14 mouse cellular contexts compared by ENCODE assay signal in genomic region chr2:24387361-24388283, GRCm38 (mm10). TPM values are rescaled to one million over a fixed set of nuclear protein-coding genes. Genes with fewer than 3 reads are reported as not detected.
DNase-seq lines count a peak whose midpoint lies in the region; ATAC-seq and TF ChIP-seq lines count a peak whose summit lies in the region.
"Had no signal": no experiment of that assay in that cellular context is flagged by ENCODE, and none has a peak within 500 bp of the region (broad histone marks: within the 10 kb centered on the region; RNA-seq: fewer than 3 reads in every experiment).

No protein-coding gene starts in this region.

- H3K27ac ChIP-seq in liver, embryonic 11.5 days (ENCODE audit: low read depth, low read length), result no peak overlapping the region
- H3K27ac ChIP-seq in liver, embryonic 14.5 days, result no peak overlapping the region
- no peak overlapping the region for H3K27ac ChIP-seq in midbrain, embryonic 15.5 days
- H3K27ac ChIP-seq in midbrain, embryonic 11.5 days (ENCODE audit: low read depth, low read length), result no peak overlapping the region
- H3K27ac ChIP-seq: heart, embryonic 13.5 days; midbrain, embryonic 12.5 days had no signal

- peak overlapping the region; percentile 53 for H3K4me3 ChIP-seq in liver, embryonic 11.5 days (ENCODE audit: low read depth, low read length)
- H3K4me3 ChIP-seq in liver, embryonic 14.5 days (ENCODE audit: insufficient read depth in 1 of 2, low read depth in 2 of 2, low read length in 2 of 2), result peak overlapping the region; percentile 57 to 70; a peak in 3 of 4 replicates
- H3K4me3 ChIP-seq in midbrain, embryonic 15.5 days, result no peak overlapping the region
- no peak overlapping the region for H3K4me3 ChIP-seq in midbrain, embryonic 11.5 days (ENCODE audit: low read depth, low read length)
- H3K4me3 ChIP-seq: midbrain, embryonic 12.5 days had no signal

- TF ChIP-seq CTCF in liver, embryonic 14.5 days (IDR thresholded peaks at IDR 0.05; ENCODE audit: low read depth), result no peak

- DNase-seq in frontal cortex, adult 2 months (ENCODE audit: extremely low spot score in 1 of 2, low spot score in 1 of 2), result peak; percentile 21 to 68
- DNase-seq in frontal cortex, postnatal 25 days (ENCODE audit: low spot score in 2 of 2), result no peak
- DNase-seq in liver, embryonic 11.5 days (ENCODE audit: low spot score), result peak; percentile 27
- DNase-seq in liver, result no peak
- peak; percentile 38 to 46 for DNase-seq in B cell, adult 2 months
- DNase-seq in liver, embryonic 14.5 days (ENCODE audit: low read depth in 3 of 3, low spot score in 3 of 3), result no peak
- DNase-seq in midbrain, embryonic 11.5 days (ENCODE audit: low spot score, missing footprints), result no peak
- DNase-seq: kidney, postnatal 4 days; retina, postnatal 1 day had no signal

- no peaks in the 10 kb centered on the region for H3K9me3 ChIP-seq in liver, embryonic 11.5 days (ENCODE audit: control insufficient read depth, low read length)
- no peaks in the 10 kb centered on the region for H3K9me3 ChIP-seq in liver, embryonic 14.5 days (ENCODE audit: control insufficient read depth, low read length)
- H3K9me3 ChIP-seq in midbrain, embryonic 15.5 days, result no peaks in the 10 kb centered on the region
- no peaks in the 10 kb centered on the region for H3K9me3 ChIP-seq in midbrain, embryonic 11.5 days (ENCODE audit: control insufficient read depth, low read length)
- H3K9me3 ChIP-seq: heart, embryonic 13.5 days; midbrain, embryonic 12.5 days had no signal

- H3K9ac ChIP-seq in liver, embryonic 11.5 days (ENCODE audit: low read depth, low read length), result no peak overlapping the region; the same call in 1 of the 2 replicates
- peak overlapping the region; percentile 72; the same call in 1 of the 2 replicates for H3K9ac ChIP-seq in liver, embryonic 14.5 days (replicated peaks)
- no peak overlapping the region for H3K9ac ChIP-seq in midbrain, embryonic 15.5 days
- H3K9ac ChIP-seq in midbrain, embryonic 11.5 days (ENCODE audit: low read length), result no peak overlapping the region
- H3K9ac ChIP-seq: heart, embryonic 13.5 days; midbrain, embryonic 12.5 days had no signal

- peak overlapping the region; percentile 68 for H3K4me2 ChIP-seq in liver, embryonic 11.5 days
- peak overlapping the region; percentile 79 for H3K4me2 ChIP-seq in liver, embryonic 14.5 days (ENCODE audit: low read depth)
- H3K4me2 ChIP-seq in midbrain, embryonic 15.5 days, result no peak overlapping the region
- H3K4me2 ChIP-seq in midbrain, embryonic 11.5 days, result no peak overlapping the region
- H3K4me2 ChIP-seq: heart, embryonic 13.5 days; midbrain, embryonic 12.5 days had no signal

- no peaks in the 10 kb centered on the region for H3K36me3 ChIP-seq in liver, embryonic 11.5 days (ENCODE audit: control insufficient read depth, insufficient read depth, low read length)
- H3K36me3 ChIP-seq in liver, embryonic 14.5 days (replicated peaks; ENCODE audit: control insufficient read depth, insufficient read depth, low read depth), result no peaks in the 10 kb centered on the region
- H3K36me3 ChIP-seq in midbrain, embryonic 15.5 days (replicated peaks), result no peaks in the 10 kb centered on the region
- no peaks in the 10 kb centered on the region for H3K36me3 ChIP-seq in midbrain, embryonic 11.5 days (ENCODE audit: control insufficient read depth, insufficient read depth, low read length)
- H3K36me3 ChIP-seq: heart, embryonic 13.5 days; midbrain, embryonic 12.5 days had no signal

- WGBS in liver, embryonic 11.5 days, result 62% methylated on average over 4 of the region's 4 CpGs
- 66% methylated on average over 4 of the region's 4 CpGs for WGBS in liver, embryonic 14.5 days (ENCODE audit: insufficient replicate concordance)
- WGBS in midbrain, embryonic 15.5 days, result 95% methylated on average over 4 of the region's 4 CpGs
- WGBS in midbrain, embryonic 11.5 days, result 86% methylated on average over 4 of the region's 4 CpGs

- no peaks in the 10 kb centered on the region for H3K27me3 ChIP-seq in liver, embryonic 11.5 days (replicated peaks; ENCODE audit: control insufficient read depth, insufficient read depth, low read length)
- no peaks in the 10 kb centered on the region for H3K27me3 ChIP-seq in liver, embryonic 14.5 days (ENCODE audit: control insufficient read depth, insufficient read depth, low read length)
- no peaks in the 10 kb centered on the region for H3K27me3 ChIP-seq in midbrain, embryonic 15.5 days (replicated peaks)
- no peaks in the 10 kb centered on the region for H3K27me3 ChIP-seq in midbrain, embryonic 11.5 days (ENCODE audit: control insufficient read depth, insufficient read depth, low read length)
- H3K27me3 ChIP-seq: heart, embryonic 13.5 days; midbrain, embryonic 12.5 days had no signal

- H3K4me1 ChIP-seq in liver, embryonic 11.5 days (replicated peaks; ENCODE audit: control insufficient read depth, insufficient read depth, low read length), result peaks cover 10% of the 10 kb centered on the region; the same call in 1 of the 2 replicates
- peaks cover 18 to 31% of the 10 kb centered on the region in 2 experiments; a peak in 3 of 4 replicates for H3K4me1 ChIP-seq in liver, embryonic 14.5 days (replicated peaks; ENCODE audit: control insufficient read depth in 2 of 2, insufficient read depth in 2 of 2, low read length in 1 of 2)
- no peaks in the 10 kb centered on the region for H3K4me1 ChIP-seq in midbrain, embryonic 15.5 days
- H3K4me1 ChIP-seq in midbrain, embryonic 11.5 days (ENCODE audit: control insufficient read depth, insufficient read depth, low read length), result no peaks in the 10 kb centered on the region
- H3K4me1 ChIP-seq: heart, embryonic 13.5 days; midbrain, embryonic 12.5 days had no signal

- no peak for TF ChIP-seq EP300 in liver, embryonic 14.5 days (IDR thresholded peaks at IDR 0.05; ENCODE audit: low read depth)

- no peak for ATAC-seq in liver, embryonic 11.5 days (replicated peaks; ENCODE audit: low FRiP score)
- no peak for ATAC-seq in liver, embryonic 14.5 days (ENCODE audit: insufficient read depth)
- no peak for ATAC-seq in midbrain, embryonic 15.5 days (replicated peaks)
- no peak for ATAC-seq in midbrain, embryonic 11.5 days (ENCODE audit: low FRiP score)
- ATAC-seq: intestine, embryonic 16.5 days had no signal

RNA-seq across cellular contexts. Expression of gene Psd4, which starts 20.2 kb away (rescaled TPM):
- 0.74 and 1.5 TPM in 2 replicates for polyA plus RNA-seq in frontal cortex, adult 2 months (2012; rRNA removed)
- polyA plus RNA-seq in liver, embryonic 11.5 days (2014; fragmentation: Nextera tagmentation; extraction: Ambion mirVana), result 13.1 and 17.3 TPM in 2 replicates
- 5.8 and 7.5 TPM in 2 replicates for polyA plus RNA-seq in liver, embryonic 14.5 days (2012; rRNA removed)
- polyA plus RNA-seq in liver, embryonic 14.5 days (2014; fragmentation: Nextera tagmentation; extraction: Ambion mirVana), result 5.0 and 6.0 TPM in 2 replicates
- 0.69 and 0.72 TPM in 2 replicates for polyA plus RNA-seq in midbrain, embryonic 15.5 days (2015; fragmentation: Nextera tagmentation; extraction: Ambion mirVana)
- polyA plus RNA-seq in midbrain, embryonic 11.5 days (2014; fragmentation: Nextera tagmentation; extraction: Ambion mirVana), result 0.36 TPM in 2 replicates

RNA-seq across cellular contexts. Expression of gene Il1rn, which starts 51.0 kb away (rescaled TPM):
- 0.08 and 0.27 TPM in 2 replicates for polyA plus RNA-seq in frontal cortex, adult 2 months (2012; rRNA removed)
- polyA plus RNA-seq in liver, embryonic 11.5 days (2014; fragmentation: Nextera tagmentation; extraction: Ambion mirVana), result 0.17 and 0.34 TPM in 2 replicates
- polyA plus RNA-seq in liver, embryonic 14.5 days (2012; rRNA removed), result 3.7 and 4.8 TPM in 2 replicates
- 6.3 and 6.4 TPM in 2 replicates for polyA plus RNA-seq in liver, embryonic 14.5 days (2014; fragmentation: Nextera tagmentation; extraction: Ambion mirVana)
- 0.72 TPM in 1 of 2 replicates, not detected in the other for polyA plus RNA-seq in midbrain, embryonic 15.5 days (2015; fragmentation: Nextera tagmentation; extraction: Ambion mirVana)
- 0.08 and 0.15 TPM in 2 replicates for polyA plus RNA-seq in midbrain, embryonic 11.5 days (2014; fragmentation: Nextera tagmentation; extraction: Ambion mirVana)
- polyA plus RNA-seq: midbrain, embryonic 12.5 days; neural tube, embryonic 11.5 days had no signal

Comparison
In these comparisons a context has a peak if more than half of its experiments do, and no peak if none do; other contexts are left out.
1. DNase-seq: peak in frontal cortex, adult 2 months (2 of 2), liver, embryonic 11.5 days (single experiment) and B cell, adult 2 months (2 of 2); none in frontal cortex, postnatal 25 days (0 of 2), liver (single experiment), liver, embryonic 14.5 days (0 of 3) and midbrain, embryonic 11.5 days (single experiment).
2. H3K4me2 ChIP-seq: peak in liver, embryonic 11.5 days (single experiment) and liver, embryonic 14.5 days (single experiment); none in midbrain, embryonic 15.5 days (single experiment) and midbrain, embryonic 11.5 days (single experiment).
3. H3K4me3 ChIP-seq: peak in liver, embryonic 11.5 days (single experiment) and liver, embryonic 14.5 days (2 of 2); none in midbrain, embryonic 15.5 days (single experiment) and midbrain, embryonic 11.5 days (single experiment).